Mouse (Mus musculus) embryo, embryonic 10.5 days (tissue): ENCODE data around the gene Defa37.
"Not testable (repeated sequence)": the region's sequence is repeated elsewhere in the genome, so short reads cannot be mapped to it uniquely, and the experiment has no call there.

Experiments used
- DNase-seq: peaks from one replicate; pipeline ENCODE4 v3.0.0-alpha.2; 2015; ENCODE audit warnings: low spot score

The Defa37 gene

GRCm38 (mm10) chr8:21565086-21565485 is at the start of gene Defa37:
TSS of gene Defa37 (plus strand) at chr8:21565386.
- DNase-seq, result not testable (repeated sequence)

GRCm38 (mm10) chr8:21528732-21529131 is 36.5 kb upstream of the Defa37 start, which contains the start of gene Defa32:
TSS of gene Defa32 (plus strand) at chr8:21529032.
- DNase-seq, result not testable (repeated sequence)

GRCm38 (mm10) chr8:21582706-21583105 is 17.5 kb downstream of the Defa37 start, which contains the start of gene Defa28:
TSS of gene Defa28 (plus strand) at chr8:21583006.
- not testable (repeated sequence) for DNase-seq

GRCm38 (mm10) chr8:21594408-21594807 is 29.2 kb downstream of the Defa37 start, which contains the start of gene Gm7861:
TSS of gene Gm7861 (minus strand) at chr8:21594508.
- not testable (repeated sequence) for DNase-seq
